Mouse (Mus musculus): Measurements from ENCODE around the gene Tor1aip1. TPM values are rescaled to one million over a fixed set of nuclear protein-coding genes. Genes with fewer than 3 reads are reported as not detected.

The Tor1aip1 gene
- polyA plus RNA-seq, 1 experiment from 2014 or later = 36.0 TPM

DNA sequence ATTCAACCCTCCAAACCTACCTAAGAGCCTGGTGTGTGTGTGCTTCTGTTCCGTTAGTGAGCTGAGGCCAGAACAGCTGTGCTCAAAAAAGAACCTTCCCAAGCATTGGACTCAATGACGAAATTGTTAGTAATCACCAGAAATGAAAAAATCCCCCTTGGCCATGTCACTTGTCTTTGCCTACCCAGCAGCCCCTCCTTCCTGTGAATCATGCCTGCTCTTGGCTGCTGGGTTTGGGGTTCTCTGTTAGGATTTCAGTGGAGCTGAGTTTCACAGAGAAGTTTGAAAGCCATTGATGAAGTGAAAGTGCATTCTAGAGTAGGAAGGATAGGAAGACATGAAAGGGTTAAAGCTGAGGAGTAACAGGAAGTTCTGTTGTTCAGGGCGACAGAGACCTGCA is 29.9 kb upstream of the Tor1aip1 start:
- 74% methylated on average over 3 of the region's 3 CpGs for WGBS
- no peak overlapping the region for H3K4me2 ChIP-seq (ENCODE audit: low read depth, low read length, severe bottlenecking)
- ATAC-seq (replicated peaks; ENCODE audit: low FRiP score) (no peak), DNase-seq (ENCODE audit: low spot score) (no peak)
- H3K27me3 ChIP-seq (ENCODE audit: control insufficient read depth, insufficient read depth, low read length) = no peaks in the 10 kb centered on the region
- no peak overlapping the region for H3K9ac ChIP-seq (ENCODE audit: low read length)
- H3K27ac ChIP-seq (ENCODE audit: low read depth, low read length) = no peak overlapping the region
- no peak overlapping the region for H3K4me3 ChIP-seq (ENCODE audit: low read depth, low read length)
- H3K9me3 ChIP-seq (ENCODE audit: control insufficient read depth, low read length) = no peaks in the 10 kb centered on the region
- no peaks in the 10 kb centered on the region for H3K4me1 ChIP-seq (replicated peaks; ENCODE audit: control insufficient read depth, insufficient read depth, low read length)
- peaks cover 8% of the 10 kb centered on the region; the same call in 1 of the 2 replicates for H3K36me3 ChIP-seq (ENCODE audit: control insufficient read depth, insufficient read depth, low read length)

DNA sequence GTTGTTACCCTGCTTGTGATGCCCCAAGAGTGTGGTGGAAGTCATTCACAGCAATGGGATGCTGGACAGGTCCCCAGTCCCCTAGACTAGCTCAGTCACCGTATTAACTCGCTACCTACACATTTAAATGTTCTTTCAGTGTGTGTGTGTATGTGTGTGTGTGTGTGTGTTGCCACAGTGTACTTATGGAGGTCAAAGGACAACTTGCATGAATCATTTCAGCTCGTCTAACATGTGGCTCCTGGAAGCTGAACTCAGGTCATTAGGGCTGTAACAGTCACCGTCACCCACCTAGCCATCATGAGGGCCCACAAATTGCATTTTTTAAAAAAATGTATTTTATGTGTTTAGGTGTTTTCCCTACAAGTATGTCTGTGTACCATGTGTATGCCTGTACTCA is 25.9 kb upstream of the Tor1aip1 start:
- DNase-seq (ENCODE audit: low spot score) (no peak), ATAC-seq (replicated peaks; ENCODE audit: low FRiP score) (no peak)
- H3K4me3 ChIP-seq (ENCODE audit: low read depth, low read length) = no peak overlapping the region
- 93% methylated on average over 4 of the region's 4 CpGs for WGBS
- no peak overlapping the region for H3K9ac ChIP-seq (ENCODE audit: low read length)
- no peak overlapping the region for H3K4me2 ChIP-seq (ENCODE audit: low read depth, low read length, severe bottlenecking)
- peaks cover 8% of the 10 kb centered on the region; the same call in 1 of the 2 replicates for H3K36me3 ChIP-seq (ENCODE audit: control insufficient read depth, insufficient read depth, low read length)
- no peaks in the 10 kb centered on the region for H3K27me3 ChIP-seq (ENCODE audit: control insufficient read depth, insufficient read depth, low read length)
- H3K27ac ChIP-seq (ENCODE audit: low read depth, low read length) = no peak overlapping the region
- H3K9me3 ChIP-seq (ENCODE audit: control insufficient read depth, low read length) = no peaks in the 10 kb centered on the region
- H3K4me1 ChIP-seq (replicated peaks; ENCODE audit: control insufficient read depth, insufficient read depth, low read length) = no peaks in the 10 kb centered on the region

DNA sequence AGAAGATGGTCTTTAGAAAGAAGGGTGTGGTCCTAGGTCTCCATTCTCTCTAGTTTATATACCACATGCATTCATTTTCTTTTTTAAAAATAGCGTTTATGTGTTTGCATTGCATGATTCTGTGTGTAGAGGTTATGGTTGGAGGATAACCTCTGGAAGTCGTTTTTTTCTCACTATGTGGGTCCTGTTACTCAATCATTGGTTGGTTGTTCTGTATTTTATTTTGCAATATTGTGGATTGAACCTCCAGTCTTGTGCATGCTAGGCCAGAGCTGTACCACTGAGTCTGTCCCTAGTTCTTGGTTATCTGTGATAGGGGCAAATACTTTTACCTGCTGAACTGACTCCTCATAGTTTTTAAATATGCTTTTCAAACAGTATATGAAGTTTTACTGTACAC is 21.9 kb upstream of the Tor1aip1 start:
- H3K27ac ChIP-seq (ENCODE audit: low read depth, low read length) = no peak overlapping the region
- H3K9ac ChIP-seq (ENCODE audit: low read length) = no peak overlapping the region
- WGBS = 90% methylated on average over 2 of the region's 2 CpGs
- H3K9me3 ChIP-seq (ENCODE audit: control insufficient read depth, low read length) = no peaks in the 10 kb centered on the region
- H3K4me2 ChIP-seq (ENCODE audit: low read depth, low read length, severe bottlenecking) = no peak overlapping the region
- H3K4me1 ChIP-seq (replicated peaks; ENCODE audit: control insufficient read depth, insufficient read depth, low read length) = no peaks in the 10 kb centered on the region
- H3K36me3 ChIP-seq (ENCODE audit: control insufficient read depth, insufficient read depth, low read length) = peaks cover 6% of the 10 kb centered on the region; the same call in 1 of the 2 replicates
- DNase-seq (ENCODE audit: low spot score) (no peak), ATAC-seq (replicated peaks; ENCODE audit: low FRiP score) (no peak)
- no peak overlapping the region for H3K4me3 ChIP-seq (ENCODE audit: low read depth, low read length)
- H3K27me3 ChIP-seq (ENCODE audit: control insufficient read depth, insufficient read depth, low read length) = no peaks in the 10 kb centered on the region

DNA sequence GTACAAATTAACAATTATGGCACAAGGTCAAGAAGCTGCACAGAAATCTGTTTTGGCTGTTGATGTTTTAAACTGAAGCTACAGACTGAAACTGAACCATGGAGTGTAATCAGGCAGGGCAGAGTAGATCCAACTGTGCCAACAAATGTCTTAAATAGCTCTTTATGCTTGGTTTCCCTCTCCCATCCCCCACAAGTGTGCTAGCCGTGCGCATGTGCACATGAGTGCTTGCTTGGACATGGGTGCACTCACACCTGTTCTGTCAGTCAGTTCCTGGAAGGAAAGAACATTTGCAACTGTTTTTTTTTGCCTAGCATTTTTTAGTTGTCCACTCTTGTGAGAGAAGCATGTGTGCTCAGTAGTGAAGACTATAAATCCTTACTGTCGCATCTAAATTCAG is 10.4 kb upstream of the Tor1aip1 start:
- Histone ChIP-seq H3K9me3 (ENCODE audit: control insufficient read depth, low read length) (no peaks in the 10 kb centered on the region), H3K9ac (ENCODE audit: low read length) (no peak overlapping the region), H3K4me3 (ENCODE audit: low read depth, low read length) (no peak overlapping the region), H3K27ac (ENCODE audit: low read depth, low read length) (no peak overlapping the region), H3K27me3 (ENCODE audit: control insufficient read depth, insufficient read depth, low read length) (no peaks in the 10 kb centered on the region), H3K36me3 (ENCODE audit: control insufficient read depth, insufficient read depth, low read length) (peaks cover 6% of the 10 kb centered on the region; the same call in 1 of the 2 replicates), H3K4me2 (ENCODE audit: low read depth, low read length, severe bottlenecking) (no peak overlapping the region), H3K4me1 (replicated peaks; ENCODE audit: control insufficient read depth, insufficient read depth, low read length) (peaks cover 4% of the 10 kb centered on the region; the same call in 1 of the 2 replicates)
- ATAC-seq (replicated peaks; ENCODE audit: low FRiP score) (no peak), DNase-seq (ENCODE audit: low spot score) (no peak)
- WGBS = 89% methylated on average over 3 of the region's 3 CpGs

DNA sequence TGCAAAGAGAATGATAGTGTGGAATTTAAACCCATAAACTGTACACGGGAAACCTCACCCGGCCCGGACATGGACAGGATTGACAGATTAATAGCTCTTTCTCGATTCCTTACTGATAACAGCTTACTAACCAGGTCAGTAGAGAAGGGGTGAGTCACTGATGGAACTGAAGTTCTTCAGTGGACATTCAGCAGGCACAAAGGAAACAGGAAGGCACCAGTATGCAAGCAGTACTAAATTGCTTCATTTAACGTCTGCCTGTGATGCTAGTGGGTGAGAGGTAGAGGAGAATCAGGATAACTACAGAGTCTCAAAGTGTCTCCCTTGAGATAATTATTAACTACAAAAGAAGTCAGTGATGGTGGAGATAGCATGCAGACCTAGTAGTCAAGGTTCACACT is 7.9 kb upstream of the Tor1aip1 start:
- H3K27me3 ChIP-seq (ENCODE audit: control insufficient read depth, insufficient read depth, low read length) = no peaks in the 10 kb centered on the region
- no peak overlapping the region for H3K4me3 ChIP-seq (ENCODE audit: low read depth, low read length)
- H3K4me1 ChIP-seq (replicated peaks; ENCODE audit: control insufficient read depth, insufficient read depth, low read length) = peaks cover 4% of the 10 kb centered on the region; the same call in 1 of the 2 replicates
- no peaks in the 10 kb centered on the region; the same call in 1 of the 2 replicates for H3K36me3 ChIP-seq (ENCODE audit: control insufficient read depth, insufficient read depth, low read length)
- no peak overlapping the region for H3K4me2 ChIP-seq (ENCODE audit: low read depth, low read length, severe bottlenecking)
- no peak overlapping the region for H3K9ac ChIP-seq (ENCODE audit: low read length)
- DNase-seq (ENCODE audit: low spot score) = no peak
- no peak overlapping the region for H3K27ac ChIP-seq (ENCODE audit: low read depth, low read length)
- no peaks in the 10 kb centered on the region for H3K9me3 ChIP-seq (ENCODE audit: control insufficient read depth, low read length)
- ATAC-seq (replicated peaks; ENCODE audit: low FRiP score) = no peak
- 90% methylated on average over 5 of the region's 5 CpGs for WGBS

DNA sequence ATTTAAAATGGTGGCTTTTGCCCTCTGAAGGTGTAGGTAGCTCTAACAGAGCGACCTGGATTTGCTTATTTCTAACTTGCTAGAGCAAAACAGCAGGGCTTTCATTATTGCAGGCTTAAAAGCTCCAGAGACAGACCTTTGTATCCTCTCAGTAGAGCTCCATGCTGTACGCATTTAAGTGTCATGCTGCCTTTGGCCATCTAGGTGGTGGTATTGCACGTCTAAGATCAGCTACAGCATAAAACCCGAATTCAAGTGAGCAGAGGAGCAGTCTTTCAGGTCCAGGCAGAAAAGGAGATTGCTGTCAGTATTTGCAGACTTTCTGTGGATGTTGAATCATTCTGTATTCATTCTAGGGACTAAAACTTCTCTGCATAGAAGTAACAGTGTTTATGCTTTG is 6.7 kb upstream of the Tor1aip1 start:
- no peak for DNase-seq (ENCODE audit: low spot score)
- WGBS = 25% methylated on average over 4 of the region's 4 CpGs
- Histone ChIP-seq H3K4me3 (ENCODE audit: low read depth, low read length) (no peak overlapping the region), H3K4me2 (ENCODE audit: low read depth, low read length, severe bottlenecking) (no peak overlapping the region), H3K9ac (ENCODE audit: low read length) (no peak overlapping the region), H3K4me1 (replicated peaks; ENCODE audit: control insufficient read depth, insufficient read depth, low read length) (peaks cover 4% of the 10 kb centered on the region; the same call in 1 of the 2 replicates), H3K27ac (ENCODE audit: low read depth, low read length) (no peak overlapping the region), H3K9me3 (ENCODE audit: control insufficient read depth, low read length) (no peaks in the 10 kb centered on the region), H3K36me3 (ENCODE audit: control insufficient read depth, insufficient read depth, low read length) (no peaks in the 10 kb centered on the region; the same call in 1 of the 2 replicates), H3K27me3 (ENCODE audit: control insufficient read depth, insufficient read depth, low read length) (no peaks in the 10 kb centered on the region)
- ATAC-seq (replicated peaks; ENCODE audit: low FRiP score) = no peak

DNA sequence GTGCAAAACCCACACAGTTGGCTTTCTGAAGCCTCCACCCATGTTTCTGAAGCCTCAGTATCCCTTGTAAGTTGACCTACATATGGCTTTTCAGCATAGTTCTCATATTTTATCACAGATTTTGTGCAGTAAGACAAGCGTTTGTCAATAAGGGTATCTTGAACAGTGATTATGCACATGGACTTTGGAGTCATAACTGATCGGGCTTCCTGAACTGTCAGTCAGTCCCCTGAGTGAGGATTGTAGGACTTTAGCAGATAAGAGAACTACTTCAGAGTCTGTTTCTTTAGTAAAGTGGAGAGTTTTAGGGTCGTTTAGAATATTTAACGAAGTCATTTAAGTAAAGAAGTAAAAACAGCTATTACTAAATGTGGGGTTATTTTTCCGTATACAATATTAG is 6.2 kb upstream of the Tor1aip1 start:
- H3K27ac ChIP-seq (ENCODE audit: low read depth, low read length) = no peak overlapping the region
- no peak overlapping the region for H3K4me3 ChIP-seq (ENCODE audit: low read depth, low read length)
- peaks cover 4% of the 10 kb centered on the region; the same call in 1 of the 2 replicates for H3K4me1 ChIP-seq (replicated peaks; ENCODE audit: control insufficient read depth, insufficient read depth, low read length)
- no peak for DNase-seq (ENCODE audit: low spot score)
- no peaks in the 10 kb centered on the region for H3K27me3 ChIP-seq (ENCODE audit: control insufficient read depth, insufficient read depth, low read length)
- no peak overlapping the region for H3K9ac ChIP-seq (ENCODE audit: low read length)
- no peak for ATAC-seq (replicated peaks; ENCODE audit: low FRiP score)
- no peaks in the 10 kb centered on the region; the same call in 1 of the 2 replicates for H3K36me3 ChIP-seq (ENCODE audit: control insufficient read depth, insufficient read depth, low read length)
- H3K9me3 ChIP-seq (ENCODE audit: control insufficient read depth, low read length) = no peaks in the 10 kb centered on the region
- H3K4me2 ChIP-seq (ENCODE audit: low read depth, low read length, severe bottlenecking) = no peak overlapping the region
- 90% methylated on average over 5 of the region's 5 CpGs for WGBS

DNA sequence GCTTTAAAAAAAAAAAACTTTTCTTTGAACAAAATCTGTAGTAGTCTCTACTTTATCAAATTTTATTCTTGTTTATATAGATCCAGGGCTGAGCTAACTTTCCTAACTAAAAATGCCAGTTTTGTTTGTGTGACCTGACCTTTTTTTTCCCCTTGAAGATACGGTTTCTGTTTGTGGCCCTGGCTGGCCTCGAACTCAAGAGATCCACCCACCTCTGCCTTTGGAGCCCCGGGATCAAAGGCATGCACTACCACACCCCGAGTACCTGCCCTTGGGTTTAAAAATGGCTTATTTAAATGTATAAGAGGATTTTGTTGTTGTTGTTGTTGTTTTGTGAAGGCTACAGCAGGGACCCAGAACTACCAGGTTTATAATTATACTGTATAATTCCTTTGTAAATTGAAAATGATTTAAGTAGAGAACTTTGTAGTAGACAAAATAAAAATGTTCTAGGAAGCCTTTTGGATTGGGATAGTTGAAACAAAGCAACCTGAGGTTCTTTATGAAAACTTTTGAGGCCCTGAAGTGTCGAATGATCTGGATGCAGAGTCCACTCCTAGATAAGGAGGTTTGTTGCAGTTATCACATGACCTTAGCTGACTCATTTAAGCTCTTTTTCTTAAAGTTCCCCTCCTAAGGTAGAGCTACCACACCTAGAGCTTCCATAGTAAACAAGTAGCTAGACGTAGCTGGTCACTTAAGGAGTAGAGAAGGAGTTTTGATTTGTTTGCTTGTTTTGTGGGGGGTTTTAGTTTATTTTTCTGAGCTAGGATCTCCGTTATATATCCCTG is 5.4 kb upstream of the Tor1aip1 start:
- H3K36me3 ChIP-seq (ENCODE audit: control insufficient read depth, insufficient read depth, low read length) = no peaks in the 10 kb centered on the region; the same call in 1 of the 2 replicates
- ATAC-seq (replicated peaks; ENCODE audit: low FRiP score) (no peak), DNase-seq (ENCODE audit: low spot score) (no peak)
- no peak overlapping the region; the same call in 1 of the 2 replicates for H3K9ac ChIP-seq (ENCODE audit: low read length)
- H3K9me3 ChIP-seq (ENCODE audit: control insufficient read depth, low read length) = no peaks in the 10 kb centered on the region
- H3K27me3 ChIP-seq (ENCODE audit: control insufficient read depth, insufficient read depth, low read length) = no peaks in the 10 kb centered on the region
- whole genome bisulfite sequencing = 54% methylated on average over 7 of the region's 7 CpGs
- peak overlapping the region; percentile 60; the same call in 1 of the 2 replicates for H3K4me2 ChIP-seq (ENCODE audit: low read depth, low read length, severe bottlenecking)
- no peak overlapping the region for H3K27ac ChIP-seq (ENCODE audit: low read depth, low read length)
- H3K4me3 ChIP-seq (ENCODE audit: low read depth, low read length) = peak overlapping the region; percentile 52
- H3K4me1 ChIP-seq (replicated peaks; ENCODE audit: control insufficient read depth, insufficient read depth, low read length) = peaks cover 4% of the 10 kb centered on the region; the same call in 1 of the 2 replicates
